Mouse (Mus musculus) fibroblast of lung, adult 2 months (primary cell): Measurements from ENCODE around the gene Ghdc.

Experiments
- DNase-seq: peaks from one replicate; pipeline ENCODE4 v3.0.0-alpha.2; 2011; ENCODE audit warnings: low read depth

Ghdc gene

GRCm38 (mm10) chr11:100746546-100746945 is 24.2 kb downstream of the Ghdc start:
- DNase-seq: no peak

- DNase-seq: no peak
Measured at GRCm38 (mm10) chr11:100745085-100745484, 25.7 kb downstream of the Ghdc start.

- DNase-seq: no peak
Measured at GRCm38 (mm10) chr11:100741348-100741747, 29.4 kb downstream of the Ghdc start.

- DNase-seq: no peak
Measured at GRCm38 (mm10) chr11:100738749-100739148, 32.0 kb downstream of the Ghdc start.

- peak; percentile 99 for DNase-seq
Measured at GRCm38 (mm10) chr11:100738066-100738604, 32.6 kb downstream of the Ghdc start, which contains the start of gene Rab5c. Gene Rab5c, minus strand, starts transcription at chr11:100738215.

GRCm38 (mm10) chr11:100737105-100737733 is 33.5 kb downstream of the Ghdc start:
- no peak for DNase-seq

DNA sequence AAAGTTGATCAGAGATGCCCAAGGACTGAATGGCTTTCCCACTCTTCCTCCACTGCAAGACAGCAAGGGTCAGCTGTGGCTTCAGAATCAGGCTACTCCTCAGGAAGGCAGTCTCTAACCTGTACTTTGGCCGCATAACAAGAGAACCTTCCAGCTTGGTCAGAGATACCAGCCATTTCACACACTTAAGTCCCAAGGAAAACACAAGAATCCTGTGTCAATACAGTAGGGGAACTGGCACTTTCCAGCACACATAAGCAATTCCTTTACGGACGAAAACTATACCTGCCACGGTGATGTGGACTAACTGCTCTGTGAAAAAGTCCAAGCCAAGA is 34.0 kb downstream of the Ghdc start:
- DNase-seq: no peak

DNA sequence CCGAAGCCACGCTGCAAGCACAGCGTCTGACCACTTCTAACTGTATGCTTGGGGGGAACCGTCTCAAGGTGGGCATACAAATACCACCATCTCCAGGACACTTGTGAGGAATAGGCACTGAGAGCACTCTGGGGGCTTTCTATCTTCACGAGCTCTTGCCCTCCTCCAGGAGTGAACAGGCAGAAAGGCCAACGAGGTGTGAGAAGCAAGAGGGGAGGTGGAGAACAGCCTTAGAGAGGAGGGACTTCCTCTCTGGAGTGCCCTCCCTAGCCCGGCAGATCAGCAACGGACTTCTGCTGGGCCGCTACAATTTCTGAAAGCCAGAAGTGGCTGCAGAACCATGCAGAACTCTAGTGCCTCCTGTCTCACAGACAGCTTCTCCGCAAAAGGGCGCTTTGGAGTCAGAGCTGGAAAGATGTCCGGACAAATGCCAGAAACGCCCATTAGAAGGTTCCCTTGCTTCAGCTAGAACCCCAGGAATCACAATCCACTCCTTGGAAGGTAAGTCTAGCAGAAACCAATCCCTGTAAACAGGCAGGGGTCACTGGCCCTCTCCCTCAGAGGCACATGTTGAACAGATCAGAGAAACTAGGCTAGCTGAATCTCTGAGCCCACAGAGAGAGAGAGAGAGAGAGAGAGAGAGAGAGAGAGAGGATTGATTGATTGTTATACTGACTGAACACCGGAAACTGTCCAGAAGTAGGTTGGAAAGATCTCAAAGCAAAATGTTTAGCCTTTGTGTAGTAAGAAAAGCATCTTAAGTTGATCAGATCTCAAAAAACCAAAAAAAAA is 34.6 kb downstream of the Ghdc start:
- DNase-seq: no peak

DNA sequence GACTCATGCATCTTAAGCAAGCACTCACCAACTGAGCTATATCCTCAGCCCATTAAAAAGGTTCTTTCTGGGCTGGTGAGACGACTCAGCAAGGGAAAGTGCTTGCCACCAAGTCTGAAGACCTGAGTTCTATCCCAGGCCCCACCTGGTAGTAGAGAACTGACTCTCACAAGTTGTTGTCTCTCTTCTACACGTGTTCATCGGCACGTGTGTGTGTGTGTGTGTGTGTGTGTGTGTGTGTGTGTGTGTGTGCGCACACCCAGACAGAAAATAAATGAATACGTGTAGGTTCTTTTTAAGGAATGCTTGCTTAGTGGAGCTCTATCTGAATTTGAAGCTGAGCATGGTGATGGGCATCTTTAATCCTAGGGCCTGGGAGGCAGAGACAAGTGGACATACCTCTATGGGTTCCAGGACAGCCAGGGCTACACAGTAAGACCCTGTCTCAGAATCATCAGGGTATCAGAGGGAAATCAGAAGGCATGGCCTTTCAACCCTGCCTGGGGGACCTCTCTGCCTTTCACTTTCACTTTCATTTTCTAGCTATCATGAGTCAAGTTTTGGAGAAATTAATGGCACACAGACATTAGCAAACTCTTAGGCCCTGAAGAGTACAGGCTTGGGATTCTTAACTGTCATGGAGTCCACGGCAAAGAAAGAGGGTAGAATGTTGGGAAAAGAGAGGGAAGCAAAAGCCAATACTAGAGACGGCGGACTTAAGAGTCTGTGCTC is 35.5 kb downstream of the Ghdc start:
- DNase-seq: no peak

DNA sequence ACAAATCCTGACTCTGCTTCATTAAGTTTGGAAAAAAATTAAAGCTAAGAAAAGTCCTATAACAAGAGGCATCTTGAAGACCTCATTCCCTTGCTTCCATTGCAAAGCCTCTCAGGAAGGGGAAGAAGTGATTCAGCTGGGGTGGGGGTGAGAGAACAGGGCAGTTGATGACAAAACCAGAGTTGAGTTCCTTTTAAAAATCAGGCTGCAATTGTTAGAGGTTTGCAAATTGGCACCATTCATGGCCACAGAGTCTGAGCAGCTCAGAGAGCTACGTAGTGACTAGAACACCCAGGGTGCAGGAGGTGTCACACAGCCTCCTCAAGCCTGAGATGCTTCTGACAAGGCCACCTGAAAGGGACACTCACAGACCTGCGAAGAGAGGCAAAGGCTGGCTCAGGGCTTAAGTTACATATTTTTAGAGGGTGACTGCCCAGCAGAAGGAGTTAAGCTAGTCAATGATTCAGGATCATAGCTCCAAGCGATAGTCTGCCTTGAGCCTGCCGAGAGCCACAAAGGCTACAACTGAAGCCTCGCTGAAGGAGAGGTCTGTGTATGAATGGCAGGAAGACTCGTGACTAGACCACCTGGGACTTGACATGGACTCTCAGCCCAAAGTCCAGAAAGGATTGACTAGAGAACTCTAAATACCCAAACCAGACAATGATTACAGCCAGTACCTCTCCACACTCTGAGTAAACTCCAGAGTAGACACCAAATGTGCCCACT is 40.1 kb downstream of the Ghdc start:
- no peak for DNase-seq

- DNase-seq: no peak
Measured at GRCm38 (mm10) chr11:100729976-100730375, 40.8 kb downstream of the Ghdc start.

GRCm38 (mm10) chr11:100728601-100729000 is 42.2 kb downstream of the Ghdc start:
- no peak for DNase-seq

DNA sequence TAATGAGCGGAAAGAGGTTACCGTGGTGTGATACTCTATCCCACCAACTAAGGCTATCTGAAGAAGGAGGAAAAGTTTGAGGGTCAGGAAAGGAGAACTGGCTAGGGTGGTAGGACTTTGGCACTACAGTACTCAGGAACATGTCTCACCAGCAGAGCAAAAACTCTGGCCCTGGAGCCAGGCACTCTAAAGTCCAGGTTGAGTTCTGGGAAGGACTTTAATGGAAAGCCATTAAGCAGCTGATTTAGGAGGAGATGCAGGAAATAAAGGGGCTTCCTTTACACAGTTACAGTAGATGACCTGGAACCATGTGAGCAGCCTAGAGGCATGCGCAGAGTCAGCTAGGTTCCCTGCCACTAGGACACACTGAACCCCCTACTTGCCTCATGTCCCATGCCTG is 43.6 kb downstream of the Ghdc start:
- DNase-seq: no peak

DNA sequence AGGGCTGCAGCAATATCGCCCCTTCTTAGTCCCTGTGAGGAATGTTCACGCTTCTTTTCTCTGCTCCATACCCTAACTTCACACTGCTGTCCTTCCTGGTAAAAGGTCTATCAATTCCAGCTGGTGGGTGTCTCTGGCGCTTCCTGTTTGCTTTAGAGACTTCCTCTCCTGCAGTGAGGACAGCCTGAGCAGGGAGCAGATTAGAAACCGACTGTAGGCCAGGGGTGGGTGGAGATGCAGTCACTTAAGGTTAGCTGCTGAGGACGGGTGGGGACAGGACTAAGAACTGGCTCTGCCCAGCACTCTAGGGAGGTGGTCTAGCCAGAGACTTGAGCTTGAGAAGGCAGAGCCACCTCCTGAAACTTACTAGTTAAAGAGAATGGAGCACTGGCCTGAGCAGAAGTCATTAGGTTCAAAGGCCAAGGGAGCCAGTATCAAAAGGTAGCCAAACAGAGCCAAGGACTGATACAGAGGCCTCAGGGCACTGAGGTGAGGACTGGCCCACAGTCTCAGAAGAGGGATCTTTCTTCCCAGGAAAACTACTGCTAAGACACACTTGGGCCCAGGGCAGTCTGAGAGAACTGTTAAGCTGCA is 45.7 kb downstream of the Ghdc start:
- DNase-seq: no peak

DNA sequence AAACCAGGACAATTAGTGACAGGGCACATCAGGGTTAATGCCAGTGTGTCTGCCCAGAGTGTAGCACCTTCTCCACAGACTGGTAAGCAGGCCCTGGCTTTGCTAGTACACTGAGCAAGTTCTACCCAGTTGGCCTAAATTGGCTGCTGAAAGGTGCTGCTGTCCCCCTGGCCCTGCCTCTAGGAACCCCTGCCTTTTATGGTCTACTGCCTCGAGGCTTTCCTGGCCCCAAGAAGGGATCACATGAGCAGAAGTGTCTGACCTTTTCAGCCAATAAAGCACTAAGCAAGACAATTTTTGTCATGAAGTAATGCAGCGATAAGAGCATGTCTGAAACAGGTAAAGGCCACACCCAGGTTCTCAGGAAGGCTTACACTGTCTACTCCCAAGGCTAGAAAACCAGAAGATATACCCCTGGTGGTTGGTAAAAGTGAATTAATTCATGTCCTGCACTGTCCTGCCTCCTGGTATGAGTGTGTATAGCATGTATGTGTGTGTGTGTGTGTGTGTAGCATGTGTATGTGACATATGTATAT is 48.2 kb downstream of the Ghdc start:
- DNase-seq: no peak

DNA sequence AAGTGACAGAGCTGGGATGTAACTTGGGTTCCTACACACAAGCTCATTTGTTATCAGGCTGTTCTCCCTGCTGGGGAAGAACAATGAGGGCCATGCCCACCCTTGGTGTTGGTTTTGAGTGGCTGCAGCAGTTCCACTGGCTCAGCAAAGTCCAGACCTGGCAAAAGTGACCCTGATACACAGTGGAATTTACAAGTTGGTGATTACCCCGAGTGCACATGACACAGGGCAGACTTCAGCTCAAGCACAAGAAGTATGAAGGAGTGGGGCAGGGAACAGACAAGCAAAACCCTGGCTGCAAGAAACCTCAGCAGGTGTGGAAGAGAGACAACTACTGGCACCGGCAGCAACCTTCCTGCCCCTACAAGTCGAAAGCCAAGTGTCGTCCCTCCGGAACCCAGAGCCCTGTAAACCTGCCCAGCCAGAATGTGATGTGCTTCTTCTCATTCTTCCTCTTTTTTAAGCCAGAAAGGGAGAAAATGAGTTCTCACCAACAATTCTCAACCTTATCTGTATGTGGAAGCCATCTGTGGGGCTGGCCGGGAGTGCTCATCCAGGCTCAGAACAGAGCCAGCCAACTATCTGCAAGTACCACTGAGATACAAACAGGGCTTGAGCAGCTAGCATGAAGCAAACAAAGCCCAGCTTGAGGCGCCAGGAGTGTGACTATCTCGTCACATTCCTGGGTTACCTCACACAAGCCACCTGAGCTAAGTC is 48.8 kb downstream of the Ghdc start:
- DNase-seq: no peak

GRCm38 (mm10) chr11:100721254-100721653 is 49.5 kb downstream of the Ghdc start:
- DNase-seq: no peak

DNA sequence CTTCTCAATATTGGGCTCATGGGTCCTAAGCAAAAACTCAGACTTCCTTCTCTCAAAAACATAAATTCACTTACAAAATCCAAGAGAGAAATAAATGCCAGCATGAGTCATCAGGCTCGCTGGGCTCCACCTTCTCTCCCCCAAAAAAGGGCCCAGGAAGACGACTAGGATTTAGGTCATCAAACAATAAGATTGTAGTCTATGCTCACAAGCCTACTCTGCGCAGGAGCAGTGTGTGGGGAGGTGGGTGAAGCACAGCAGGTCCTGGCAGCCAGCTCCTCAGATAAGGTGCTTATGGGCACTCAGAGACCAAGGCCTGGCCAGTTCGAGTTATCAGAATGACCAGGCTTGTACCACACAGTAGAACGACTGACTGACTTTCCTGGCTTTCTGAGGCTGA is 50.4 kb downstream of the Ghdc start:
- DNase-seq: peak; percentile 40

- DNase-seq: no peak
Measured at GRCm38 (mm10) chr11:100719893-100720292, 50.9 kb downstream of the Ghdc start.

- no peak for DNase-seq
Measured at GRCm38 (mm10) chr11:100719312-100719711, 51.4 kb downstream of the Ghdc start.

DNA sequence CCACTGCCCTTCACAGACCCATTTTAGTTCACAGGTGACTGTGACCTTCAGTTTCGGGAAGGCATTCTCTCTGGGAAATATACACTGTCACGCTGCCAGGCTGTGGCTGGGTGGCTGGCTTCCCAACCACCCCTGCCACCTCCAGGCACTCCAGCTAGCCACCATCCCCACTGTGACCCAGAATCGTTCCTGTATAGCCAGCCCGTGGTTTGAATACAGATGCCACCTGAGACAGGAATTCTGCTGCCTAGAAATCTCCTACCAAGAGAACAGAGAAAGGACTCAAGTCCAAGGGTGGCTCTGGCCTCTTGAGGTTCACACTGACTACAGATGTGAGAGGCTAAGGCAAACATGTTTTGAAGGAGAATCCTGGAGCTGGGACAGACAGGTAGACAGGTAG is 51.9 kb downstream of the Ghdc start:
- DNase-seq: no peak
